Mouse (Mus musculus): ENCODE measurements around the gene Auts2. TPM values are rescaled to one million over a fixed set of nuclear protein-coding genes. Genes with fewer than 3 reads are reported as not detected.

Gene Auts2
- polyA plus RNA-seq, 1 experiment: 9.2 TPM

DNA sequence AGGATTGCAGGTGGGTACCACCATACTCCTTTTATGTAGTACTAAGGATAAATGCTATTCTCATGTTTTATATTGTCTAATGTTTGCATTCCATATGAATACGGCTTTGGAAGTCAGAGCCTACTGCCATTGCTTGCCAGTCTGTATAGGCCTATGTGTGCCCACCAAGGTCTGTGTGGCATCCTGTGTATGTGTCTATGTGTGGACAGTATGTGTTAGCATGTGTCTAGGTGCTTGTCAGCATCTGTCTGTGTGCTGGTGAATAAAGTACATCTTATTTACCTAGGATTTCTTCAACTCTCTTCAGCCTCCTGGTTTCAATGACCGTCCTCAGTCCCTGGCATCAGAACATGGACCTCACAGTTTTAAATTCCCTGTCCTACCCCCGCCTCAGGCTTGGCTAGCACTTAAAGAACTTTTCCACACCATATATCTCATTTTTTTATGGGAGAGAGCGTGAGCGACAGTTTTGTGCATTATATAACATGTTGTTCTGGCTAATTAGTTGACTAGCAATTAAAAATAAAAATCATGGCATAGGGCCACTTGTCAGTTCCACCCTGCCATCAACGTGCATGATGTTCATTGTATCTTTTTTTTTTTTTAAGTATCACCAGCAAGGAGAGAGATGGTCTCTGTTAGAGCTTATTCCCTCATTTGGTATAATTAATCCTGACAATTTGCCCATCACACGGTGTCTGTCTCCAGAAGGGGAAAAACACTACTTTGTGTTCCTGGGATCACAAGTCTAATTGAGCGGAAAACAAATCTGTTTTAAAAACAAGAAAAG is 587.7 kb downstream of the Auts2 start:
- H3K27ac ChIP-seq (ENCODE audit: insufficient read depth, low read depth, low read length): no peak overlapping the region
- WGBS: 89% methylated on average over 8 of the region's 8 CpGs
- no peaks in the 10 kb centered on the region for H3K4me1 ChIP-seq (ENCODE audit: control insufficient read depth, insufficient read depth, low read length)
- DNase-seq: no peak
- H3K36me3 ChIP-seq (ENCODE audit: control insufficient read depth, insufficient read depth, low read length): no peaks in the 10 kb centered on the region
- H3K27me3 ChIP-seq (replicated peaks; ENCODE audit: control insufficient read depth, insufficient read depth, low read length): no peaks in the 10 kb centered on the region
- H3K4me3 ChIP-seq (ENCODE audit: insufficient read depth, low read depth, low read length): no peak overlapping the region
- TF ChIP-seq CTCF (conservative IDR thresholded peaks at IDR 0.05; ENCODE audit: insufficient read depth, insufficient read length, low read depth, low read length): no peak

DNA sequence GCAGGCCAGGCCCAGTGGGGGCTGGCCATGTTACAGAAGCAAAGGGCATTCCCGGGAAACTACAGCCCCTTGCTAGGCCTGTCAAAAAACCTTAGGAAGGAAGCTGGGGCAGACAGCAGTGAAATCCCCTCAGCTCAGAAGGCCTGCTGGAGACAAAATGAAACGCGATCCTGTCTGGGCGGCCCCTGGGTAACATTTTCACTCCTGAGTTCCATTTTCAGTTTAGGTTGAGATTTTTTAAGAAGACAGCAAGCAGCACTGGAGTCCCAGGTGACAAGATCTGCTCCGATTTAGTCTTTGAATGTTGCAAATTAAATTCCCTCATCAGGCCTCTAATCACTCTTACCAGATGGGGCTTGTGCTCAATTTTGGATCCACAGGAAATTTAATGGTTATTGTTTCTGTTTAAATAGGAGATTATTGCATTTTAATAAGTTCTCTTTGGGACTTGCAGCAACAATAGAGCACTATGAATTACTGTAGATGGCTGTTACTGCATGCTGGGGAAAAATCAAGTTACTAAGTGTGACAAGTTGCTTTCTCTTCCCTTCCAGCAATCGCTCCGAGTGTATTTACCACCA is 594.5 kb downstream of the Auts2 start:
- TF ChIP-seq CTCF (conservative IDR thresholded peaks at IDR 0.05; ENCODE audit: insufficient read depth, insufficient read length, low read depth, low read length) (no peak), POLR2A (IDR thresholded peaks at IDR 0.05; ENCODE audit: low read depth, low read length) (no peak)
- Histone ChIP-seq H3K27ac (ENCODE audit: insufficient read depth, low read depth, low read length) (no peak overlapping the region), H3K27me3 (replicated peaks; ENCODE audit: control insufficient read depth, insufficient read depth, low read length) (no peaks in the 10 kb centered on the region), H3K4me1 (ENCODE audit: control insufficient read depth, insufficient read depth, low read length) (peaks cover 3% of the 10 kb centered on the region; the same call in 1 of the 2 replicates), H3K36me3 (ENCODE audit: control insufficient read depth, insufficient read depth, low read length) (no peaks in the 10 kb centered on the region), H3K4me3 (ENCODE audit: insufficient read depth, low read depth, low read length) (no peak overlapping the region)
- 63% methylated on average over 7 of the region's 7 CpGs for WGBS
- DNase-seq: no peak

DNA sequence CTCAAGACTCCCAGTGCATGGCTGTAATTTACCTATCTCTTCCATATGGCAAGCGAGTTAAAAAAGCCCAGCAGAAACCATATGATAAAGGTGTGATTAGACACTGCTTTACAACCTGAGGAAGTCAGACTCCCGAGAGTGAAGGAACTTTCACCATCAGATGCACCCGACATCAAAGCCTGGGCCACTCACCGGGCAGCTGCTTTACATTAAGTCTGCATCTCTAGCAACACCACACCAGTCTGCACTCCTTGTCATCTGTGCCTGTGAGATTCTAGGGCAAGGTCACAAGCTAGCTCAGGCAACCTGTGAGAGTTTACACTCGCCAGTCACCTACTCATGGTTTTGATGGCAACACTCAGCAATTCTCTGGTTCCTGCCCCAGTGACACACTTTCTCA is 596.3 kb downstream of the Auts2 start:
- no peak for DNase-seq
- Histone ChIP-seq H3K36me3 (ENCODE audit: control insufficient read depth, insufficient read depth, low read length) (no peaks in the 10 kb centered on the region), H3K4me3 (ENCODE audit: insufficient read depth, low read depth, low read length) (no peak overlapping the region), H3K27me3 (replicated peaks; ENCODE audit: control insufficient read depth, insufficient read depth, low read length) (no peaks in the 10 kb centered on the region), H3K4me1 (ENCODE audit: control insufficient read depth, insufficient read depth, low read length) (peaks cover 3% of the 10 kb centered on the region; the same call in 1 of the 2 replicates), H3K27ac (ENCODE audit: insufficient read depth, low read depth, low read length) (no peak overlapping the region)
- TF ChIP-seq CTCF (conservative IDR thresholded peaks at IDR 0.05; ENCODE audit: insufficient read depth, insufficient read length, low read depth, low read length): no peak
- no peak for TF ChIP-seq POLR2A (IDR thresholded peaks at IDR 0.05; ENCODE audit: low read depth, low read length)
- WGBS: 89% methylated on average over 5 of the region's 5 CpGs

DNA sequence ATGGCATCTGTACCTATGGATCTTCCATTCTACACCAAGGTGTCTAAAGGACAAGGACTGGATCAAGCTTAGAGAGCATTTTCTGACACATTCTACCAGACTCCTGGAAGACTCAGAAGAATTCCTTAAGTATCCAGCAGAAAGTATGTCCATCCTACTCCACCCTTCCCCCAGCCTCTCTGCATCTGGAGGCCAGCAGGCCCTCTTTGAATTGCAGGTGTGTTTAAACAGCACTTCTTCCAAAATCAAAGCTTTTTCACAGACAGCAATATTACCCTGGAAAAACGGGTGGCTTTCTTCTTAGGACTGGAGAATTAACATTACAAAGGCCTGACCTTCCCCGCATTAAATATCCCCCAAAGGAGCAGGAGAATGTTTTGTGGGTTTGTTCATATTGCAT is 598.4 kb downstream of the Auts2 start:
- 83% methylated on average over 2 of the region's 2 CpGs for WGBS
- no peak for DNase-seq
- peaks cover 2% of the 10 kb centered on the region; the same call in 1 of the 2 replicates for H3K4me1 ChIP-seq (ENCODE audit: control insufficient read depth, insufficient read depth, low read length)

DNA sequence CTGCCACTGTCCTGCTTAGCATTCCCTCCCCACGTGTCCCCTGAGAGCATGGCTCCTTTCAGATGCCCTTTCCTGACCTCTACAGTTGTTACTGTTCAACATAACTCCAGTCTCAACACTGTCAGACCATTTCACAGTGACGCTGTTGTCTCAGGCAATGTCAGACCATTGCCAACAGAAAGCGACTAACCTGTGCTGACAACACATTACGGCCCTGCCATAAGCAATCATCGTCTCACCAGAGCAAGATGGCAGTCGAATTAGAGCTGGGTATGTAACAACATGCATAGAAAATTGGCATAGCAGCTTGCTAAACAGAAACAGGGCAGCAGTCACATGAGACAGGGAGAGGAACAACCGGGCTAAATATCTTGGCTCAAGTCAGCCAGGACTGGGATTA is 614.4 kb downstream of the Auts2 start:
- H3K4me3 ChIP-seq (ENCODE audit: insufficient read depth, low read depth, low read length): no peak overlapping the region
- no peaks in the 10 kb centered on the region for H3K4me1 ChIP-seq (ENCODE audit: control insufficient read depth, insufficient read depth, low read length)
- no peak overlapping the region for H3K27ac ChIP-seq (ENCODE audit: insufficient read depth, low read depth, low read length)
- no peak for TF ChIP-seq POLR2A (IDR thresholded peaks at IDR 0.05; ENCODE audit: low read depth, low read length)
- TF ChIP-seq CTCF (conservative IDR thresholded peaks at IDR 0.05; ENCODE audit: insufficient read depth, insufficient read length, low read depth, low read length): no peak
- DNase-seq: no peak
- 85% methylated on average over 7 of the region's 7 CpGs for WGBS
- H3K36me3 ChIP-seq (ENCODE audit: control insufficient read depth, insufficient read depth, low read length): no peaks in the 10 kb centered on the region
- no peaks in the 10 kb centered on the region for H3K27me3 ChIP-seq (replicated peaks; ENCODE audit: control insufficient read depth, insufficient read depth, low read length)

More for the DNA sequence above, 598.4 kb downstream of the Auts2 start:
- no peak overlapping the region for H3K27ac ChIP-seq (ENCODE audit: insufficient read depth, low read depth, low read length)
- no peak overlapping the region for H3K4me3 ChIP-seq (ENCODE audit: insufficient read depth, low read depth, low read length)
- TF ChIP-seq CTCF (conservative IDR thresholded peaks at IDR 0.05; ENCODE audit: insufficient read depth, insufficient read length, low read depth, low read length): no peak
- no peak for TF ChIP-seq POLR2A (IDR thresholded peaks at IDR 0.05; ENCODE audit: low read depth, low read length)
- H3K36me3 ChIP-seq (ENCODE audit: control insufficient read depth, insufficient read depth, low read length): no peaks in the 10 kb centered on the region
- no peaks in the 10 kb centered on the region for H3K27me3 ChIP-seq (replicated peaks; ENCODE audit: control insufficient read depth, insufficient read depth, low read length)

DNA sequence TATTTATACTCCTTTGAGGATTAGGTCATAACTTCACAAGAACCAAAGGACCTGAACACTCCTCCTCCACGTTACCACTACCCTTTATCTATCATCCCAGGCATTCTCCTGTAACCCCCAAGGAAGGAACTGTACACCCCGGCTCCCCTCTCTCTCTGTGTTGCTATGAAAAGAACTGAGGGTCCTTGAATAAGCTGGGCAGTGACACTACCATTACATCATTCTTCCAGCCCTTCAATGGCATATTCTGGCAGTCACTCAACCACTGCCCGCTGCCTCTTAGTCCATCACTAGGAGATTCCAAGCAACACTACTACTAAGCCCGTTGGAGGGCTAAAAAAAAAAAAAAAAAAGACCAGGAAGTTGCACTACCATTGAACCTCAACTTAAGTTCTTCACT is 620.4 kb downstream of the Auts2 start:
- Histone ChIP-seq H3K4me1 (ENCODE audit: control insufficient read depth, insufficient read depth, low read length) (no peaks in the 10 kb centered on the region), H3K27ac (ENCODE audit: insufficient read depth, low read depth, low read length) (no peak overlapping the region), H3K36me3 (ENCODE audit: control insufficient read depth, insufficient read depth, low read length) (no peaks in the 10 kb centered on the region), H3K4me3 (ENCODE audit: insufficient read depth, low read depth, low read length) (no peak overlapping the region), H3K27me3 (replicated peaks; ENCODE audit: control insufficient read depth, insufficient read depth, low read length) (no peaks in the 10 kb centered on the region)
- WGBS: 82% methylated on average over 4 of the region's 4 CpGs
- TF ChIP-seq CTCF (conservative IDR thresholded peaks at IDR 0.05; ENCODE audit: insufficient read depth, insufficient read length, low read depth, low read length) (no peak), POLR2A (IDR thresholded peaks at IDR 0.05; ENCODE audit: low read depth, low read length) (no peak)
- no peak for DNase-seq

DNA sequence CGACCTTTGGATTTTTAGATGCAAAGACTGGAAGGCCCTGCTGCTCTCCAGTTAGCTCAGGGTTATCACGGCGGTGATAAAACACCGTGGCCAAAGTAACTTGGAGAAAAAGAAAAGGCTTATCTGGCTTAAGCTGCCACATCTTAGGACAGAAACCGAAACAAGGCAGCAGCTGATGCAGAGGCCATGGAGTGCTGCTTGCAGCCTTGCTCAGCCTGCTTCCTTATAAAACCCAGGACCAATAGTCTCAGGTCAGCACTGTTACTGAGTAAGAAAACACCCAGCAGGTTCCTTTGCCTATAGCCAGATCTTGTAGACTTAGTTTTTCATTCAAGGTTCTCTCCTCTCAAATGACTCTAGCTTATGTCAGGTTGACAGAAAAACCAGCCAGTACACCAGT is 621.0 kb downstream of the Auts2 start:
- H3K4me1 ChIP-seq (ENCODE audit: control insufficient read depth, insufficient read depth, low read length): no peaks in the 10 kb centered on the region
- H3K36me3 ChIP-seq (ENCODE audit: control insufficient read depth, insufficient read depth, low read length): no peaks in the 10 kb centered on the region
- no peak overlapping the region for H3K27ac ChIP-seq (ENCODE audit: insufficient read depth, low read depth, low read length)
- 79% methylated on average over 5 of the region's 5 CpGs for WGBS
- no peaks in the 10 kb centered on the region for H3K27me3 ChIP-seq (replicated peaks; ENCODE audit: control insufficient read depth, insufficient read depth, low read length)
- TF ChIP-seq CTCF (conservative IDR thresholded peaks at IDR 0.05; ENCODE audit: insufficient read depth, insufficient read length, low read depth, low read length) (no peak), POLR2A (IDR thresholded peaks at IDR 0.05; ENCODE audit: low read depth, low read length) (no peak)
- DNase-seq: no peak
- no peak overlapping the region for H3K4me3 ChIP-seq (ENCODE audit: insufficient read depth, low read depth, low read length)

Measured in kidney, adult 2 months (tissue).